Mouse (Mus musculus) left cerebral cortex, adult 2 months (tissue): Measurements from ENCODE around the gene Zdhhc1. TPM values are rescaled to one million over a fixed set of nuclear protein-coding genes. Genes with fewer than 3 reads are reported as not detected.

ENCODE experiments used
- DNase-seq, 2 experiments: peaks; one replicate each; pipeline ENCODE4 v3.0.0; 2021 to 2022; ENCODE audit warnings: low spot score in 2 of 2, mixed read lengths in 1 of 2; ENCODE audit errors: extremely low spot score in 1 of 2
- H3K27ac ChIP-seq: fragments of 200-600 bp; 2 replicates; pipeline ENCODE4 v1.8.1; 2022
- H3K4me3 ChIP-seq: fragments of 200-600 bp; 2 replicates; pipeline ENCODE4 v1.8.1; 2022
- CTCF ChIP-seq: fragments of 200-600 bp; IDR thresholded peaks from 2 replicates; pipeline ENCODE4 v1.8.1; 2022; ENCODE audit warnings: antibody characterized with exemption, mild to moderate bottlenecking, moderate library complexity
- intact Hi-C: fragments of 180-260 bp; cut with DNase I; formaldehyde crosslinking; loops from one replicate; pipeline ENCODE4 v1.15.1; 2025
- total RNA-seq, 2 experiments: library from RNA; stranded (reverse); gene quantifications; 2 replicates each; pipeline ENCODE4 v1.2.3; 2021

Gene Zdhhc1
- total RNA-seq, 2 experiments from 2014 or later, result 43.0 to 48.7 TPM

DNA sequence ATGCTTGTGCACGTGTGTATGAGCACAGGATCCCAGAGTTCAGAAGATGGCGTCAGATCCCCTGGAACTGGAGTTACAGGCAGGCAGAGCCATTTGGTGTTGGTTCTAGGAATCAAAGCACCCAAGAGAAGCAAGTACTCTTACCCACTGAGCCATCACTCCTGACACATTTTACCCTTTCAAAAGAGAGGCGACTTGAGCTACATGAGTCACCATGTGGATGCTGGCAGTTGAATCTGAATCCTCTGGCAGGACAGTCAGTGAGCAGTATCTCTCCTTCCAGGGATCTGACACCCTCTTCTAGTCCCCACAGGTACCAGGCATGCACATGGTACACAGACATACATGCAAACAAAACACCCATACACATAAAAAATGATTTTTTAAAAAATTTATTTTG, 8.6 kb downstream of the Zdhhc1 start:
- Histone ChIP-seq H3K4me3 (no peak overlapping the region), H3K27ac (no peak overlapping the region)
- intact Hi-C loops, result no loop called here
- no peak for TF ChIP-seq CTCF
- no peak for DNase-seq

DNA sequence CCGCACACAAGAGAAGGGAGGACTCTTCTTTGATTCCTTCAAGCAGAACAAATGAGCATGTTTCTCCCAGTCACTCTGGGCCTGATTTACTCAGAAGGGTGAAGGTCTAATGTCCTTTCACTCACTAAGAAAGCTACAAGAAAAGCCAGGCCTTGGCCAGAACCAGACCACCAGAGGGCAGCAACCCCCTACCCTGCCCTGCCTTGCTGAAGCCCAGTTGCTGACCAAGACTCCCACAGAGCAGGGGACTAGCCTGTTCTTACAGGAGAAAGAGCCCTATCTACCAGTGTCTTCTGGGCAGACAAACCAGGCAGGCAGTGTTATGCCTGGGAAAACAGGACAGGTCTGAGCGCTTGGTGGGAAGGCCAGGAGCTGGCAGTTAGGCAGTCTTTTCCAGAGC, 12.3 kb downstream of the Zdhhc1 start:
- no peak for DNase-seq
- no peak overlapping the region for H3K27ac ChIP-seq
- peak; percentile 47 for TF ChIP-seq CTCF
- no peak overlapping the region for H3K4me3 ChIP-seq
- intact Hi-C loops, result no loop called here

- H3K27ac ChIP-seq, result no peak overlapping the region
- no peak for DNase-seq
- no peak for TF ChIP-seq CTCF
- intact Hi-C loops, result no loop called here
- no peak overlapping the region for H3K4me3 ChIP-seq
These were observed 12.7 kb downstream of the Zdhhc1 start for GRCm38 (mm10) chr8:105484030-105484368.

GRCm38 (mm10) chr8:105483212-105484029, 13.3 kb downstream of the Zdhhc1 start:
- DNase-seq, result no peak
- no peak overlapping the region for H3K4me3 ChIP-seq
- intact Hi-C loops, result no loop called here

DNA sequence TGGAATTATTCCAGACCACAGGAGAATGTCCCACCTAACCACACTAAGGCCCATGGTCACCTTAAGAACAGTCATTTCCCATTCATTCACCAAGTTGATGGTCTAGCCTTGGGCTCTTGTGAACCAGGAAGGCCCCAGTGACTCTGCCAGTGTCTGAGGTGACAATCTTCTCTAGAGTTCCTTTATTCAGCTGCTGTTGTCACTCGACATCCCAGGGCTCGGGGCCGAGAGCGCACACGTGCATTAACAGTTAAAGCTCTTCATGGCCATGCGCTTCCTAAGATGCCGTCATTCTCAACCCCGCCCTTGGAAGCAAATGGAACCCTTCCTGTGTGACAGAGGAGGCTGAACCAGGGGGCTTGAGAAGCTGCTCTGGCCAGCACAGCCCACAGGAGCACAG, 14.6 kb downstream of the Zdhhc1 start:
- intact Hi-C loops, result no loop called here

More at GRCm38 (mm10) chr8:105483212-105484029, 13.3 kb downstream of the Zdhhc1 start:
- peak; percentile 62 for TF ChIP-seq CTCF
- H3K27ac ChIP-seq, result no peak overlapping the region

DNA sequence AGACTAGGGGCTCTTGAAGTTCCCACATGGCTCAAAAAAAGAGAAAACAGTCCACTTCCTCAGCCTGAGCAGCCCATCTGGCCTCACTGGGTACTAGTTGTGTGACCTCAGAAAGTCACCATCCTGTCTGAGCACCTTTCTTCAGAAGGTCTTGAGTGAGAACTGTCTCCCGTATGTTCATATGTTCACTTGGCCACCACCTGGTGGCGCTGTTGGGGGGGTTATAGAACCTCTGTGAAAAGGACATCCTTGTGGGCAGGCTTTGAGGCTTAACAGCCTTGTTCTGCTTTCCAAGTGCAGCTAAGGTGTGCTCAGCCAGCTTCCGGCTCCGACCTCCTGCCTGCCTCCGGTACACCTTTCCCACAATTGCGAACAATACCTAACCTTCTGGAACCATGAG, 15.2 kb downstream of the Zdhhc1 start:
- H3K4me3 ChIP-seq, result no peak overlapping the region
- intact Hi-C loops, result no loop called here
- peak; percentile 59 for TF ChIP-seq CTCF
- DNase-seq, result no peak
- H3K27ac ChIP-seq, result no peak overlapping the region

More for the DNA sequence above, 14.6 kb downstream of the Zdhhc1 start:
- no peak overlapping the region for H3K27ac ChIP-seq
- TF ChIP-seq CTCF, result no peak
- DNase-seq, result no peak
- no peak overlapping the region for H3K4me3 ChIP-seq

GRCm38 (mm10) chr8:105481013-105481412, 15.7 kb downstream of the Zdhhc1 start:
- intact Hi-C loops, result no loop called here
- no peak for TF ChIP-seq CTCF
- Histone ChIP-seq H3K4me3 (no peak overlapping the region), H3K27ac (no peak overlapping the region)
- no peak for DNase-seq

GRCm38 (mm10) chr8:105477792-105478191, 18.9 kb downstream of the Zdhhc1 start:
- intact Hi-C loops, result no loop called here

GRCm38 (mm10) chr8:105476628-105477413, 19.9 kb downstream of the Zdhhc1 start:
- intact Hi-C loops, result no loop called here
- no peak overlapping the region for H3K27ac ChIP-seq
- peak; percentile 70 for TF ChIP-seq CTCF
- peak in 1 of 2 experiments; percentile 43 for DNase-seq
- H3K4me3 ChIP-seq, result no peak overlapping the region

More at GRCm38 (mm10) chr8:105477792-105478191, 18.9 kb downstream of the Zdhhc1 start:
- Histone ChIP-seq H3K27ac (no peak overlapping the region), H3K4me3 (no peak overlapping the region)
- DNase-seq, result no peak
- TF ChIP-seq CTCF, result no peak

DNA sequence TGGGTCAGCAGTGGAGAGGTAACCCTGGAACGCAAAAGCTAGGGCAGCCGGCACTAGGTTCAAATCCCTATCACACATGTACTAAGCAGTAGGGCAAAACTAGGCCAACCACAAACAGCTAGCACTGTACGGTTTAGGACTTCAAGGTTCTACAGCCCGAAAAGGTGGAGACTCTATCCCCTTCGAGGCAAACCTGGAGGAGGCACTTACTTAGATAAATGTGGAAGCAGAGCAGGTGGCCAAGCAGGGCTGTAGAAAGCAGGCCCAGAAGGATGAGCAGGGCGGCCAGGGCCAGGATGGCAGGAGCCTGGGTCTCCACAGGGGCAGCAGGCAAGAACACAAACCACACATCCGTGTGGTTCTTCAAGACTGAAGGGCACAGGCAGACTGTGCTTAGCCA, 20.5 kb downstream of the Zdhhc1 start:
- intact Hi-C loops, result no loop called here
- TF ChIP-seq CTCF, result no peak
- Histone ChIP-seq H3K27ac (no peak overlapping the region), H3K4me3 (no peak overlapping the region)
- DNase-seq, result no peak

DNA sequence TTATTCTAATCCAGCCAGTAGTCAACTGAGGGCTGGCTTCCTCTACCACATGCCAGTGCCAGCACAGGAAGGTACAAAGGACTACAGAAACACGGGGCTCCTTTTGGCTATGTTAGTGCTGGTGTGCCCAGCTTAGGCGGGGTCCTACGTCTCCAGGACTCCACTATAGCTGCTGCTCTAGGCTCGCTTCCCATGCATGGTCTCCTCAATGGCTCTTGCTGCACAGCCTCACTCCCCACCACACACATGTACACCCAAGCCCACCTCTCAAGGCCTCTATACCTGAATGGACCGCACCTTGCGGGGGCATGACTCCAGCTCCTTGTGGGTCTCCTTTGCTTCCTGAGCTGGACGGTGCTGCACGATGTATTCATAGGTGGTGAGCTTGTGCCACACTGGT, 21.0 kb downstream of the Zdhhc1 start:
- Histone ChIP-seq H3K4me3 (no peak overlapping the region), H3K27ac (no peak overlapping the region)
- DNase-seq, result no peak
- intact Hi-C loops, result no loop called here
- TF ChIP-seq CTCF, result no peak

DNA sequence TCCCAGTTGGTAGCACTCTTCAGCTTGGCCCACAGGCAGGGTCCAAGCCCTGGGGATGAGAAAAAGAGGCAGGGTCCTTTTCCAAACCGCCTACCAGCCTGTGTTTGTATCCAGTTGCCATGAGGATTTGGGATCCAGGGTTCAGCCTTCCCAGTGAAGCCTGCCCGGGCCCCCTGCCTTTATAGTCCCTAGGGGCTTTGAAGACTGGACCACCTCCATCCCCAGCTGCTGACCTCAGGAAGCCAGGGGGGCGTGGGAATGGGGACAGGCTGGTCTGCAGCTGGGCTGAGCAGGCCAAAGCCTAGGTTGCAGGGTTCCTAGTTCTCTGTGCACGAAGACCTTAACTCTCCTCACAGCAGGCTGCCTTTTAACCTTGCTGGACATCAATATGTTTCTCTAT, 21.4 kb downstream of the Zdhhc1 start:
- intact Hi-C loops, result no loop called here
- H3K27ac ChIP-seq, result peak overlapping the region; percentile 59
- no peak for TF ChIP-seq CTCF
- no peak for DNase-seq
- H3K4me3 ChIP-seq, result no peak overlapping the region
